Mouse (Mus musculus): ENCODE measurements at regions not wholly inside any gene's neighbourhood (a gene's known extent, or its start where the extent isn't known, plus 50 kb on each side); places are given as distances from the start of the nearest gene placed in this dataset.

- Histone ChIP-seq H3K36me3 (ENCODE audit: control insufficient read depth, insufficient read depth, low read length) (no peaks in the 10 kb centered on the region), H3K27ac (ENCODE audit: low read depth, low read length) (no peak overlapping the region), H3K9me3 (ENCODE audit: control insufficient read depth, low read length) (no peaks in the 10 kb centered on the region), H3K4me1 (replicated peaks; ENCODE audit: control insufficient read depth, insufficient read depth, low read length) (peaks cover 3% of the 10 kb centered on the region; the same call in 1 of the 2 replicates), H3K4me3 (ENCODE audit: low read depth, low read length) (no peak overlapping the region), H3K4me2 (ENCODE audit: low read depth, low read length, severe bottlenecking) (0 out of 2 replicates have a peak overlapping the region, but pooled peaks have one; percentile 11), H3K27me3 (ENCODE audit: control insufficient read depth, insufficient read depth, low read length) (no peaks in the 10 kb centered on the region; the same call in 1 of the 2 replicates), H3K9ac (ENCODE audit: low read length) (no peak overlapping the region)
- 25% methylated on average over 33 of the region's 33 CpGs for WGBS
- peak; percentile 91 for DNase-seq (ENCODE audit: low spot score)
- ATAC-seq (replicated peaks; ENCODE audit: low FRiP score), result no peak
Observed at GRCm38 (mm10) chr4:125300503-125301457, 173.1 kb upstream of the Zc3h12a start.

DNA sequence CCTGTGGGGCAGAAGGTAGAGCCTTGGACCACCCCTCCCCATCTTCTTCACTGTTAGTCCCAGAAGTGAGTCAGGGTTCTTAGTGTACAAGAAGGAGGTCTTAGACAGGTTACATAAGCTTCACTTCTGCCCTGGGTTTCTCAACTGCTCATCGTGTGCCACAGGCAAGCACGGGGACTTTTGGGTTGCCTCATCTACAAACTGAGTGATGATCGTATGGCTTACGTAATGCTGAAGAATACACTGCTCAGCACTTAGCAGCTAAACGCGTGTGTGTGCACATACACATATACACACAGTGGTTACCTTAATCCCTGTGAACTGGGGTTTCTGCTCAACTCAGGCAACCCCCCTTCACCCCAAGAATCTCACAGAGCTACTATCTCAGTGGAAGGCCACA lies 163.1 kb upstream of the Zc3h12a start:
- H3K9me3 ChIP-seq (ENCODE audit: control insufficient read depth, low read length), result no peaks in the 10 kb centered on the region; the same call in 1 of the 2 replicates
- 88% methylated on average over 6 of the region's 6 CpGs for WGBS
- no peak overlapping the region for H3K27ac ChIP-seq (ENCODE audit: low read depth, low read length)
- no peaks in the 10 kb centered on the region for H3K27me3 ChIP-seq (ENCODE audit: control insufficient read depth, insufficient read depth, low read length)
- ATAC-seq (replicated peaks; ENCODE audit: low FRiP score), result no peak
- no peak overlapping the region for H3K9ac ChIP-seq (ENCODE audit: low read length)
- no peak overlapping the region for H3K4me3 ChIP-seq (ENCODE audit: low read depth, low read length)
- no peaks in the 10 kb centered on the region for H3K36me3 ChIP-seq (ENCODE audit: control insufficient read depth, insufficient read depth, low read length)
- H3K4me1 ChIP-seq (replicated peaks; ENCODE audit: control insufficient read depth, insufficient read depth, low read length), result peaks cover 5% of the 10 kb centered on the region; the same call in 1 of the 2 replicates
- no peak for DNase-seq (ENCODE audit: low spot score)
- no peak overlapping the region for H3K4me2 ChIP-seq (ENCODE audit: low read depth, low read length, severe bottlenecking)

- Histone ChIP-seq H3K36me3 (ENCODE audit: control insufficient read depth, insufficient read depth, low read length) (no peaks in the 10 kb centered on the region), H3K9me3 (ENCODE audit: control insufficient read depth, low read length) (no peaks in the 10 kb centered on the region; the same call in 1 of the 2 replicates), H3K4me2 (ENCODE audit: low read depth, low read length, severe bottlenecking) (no peak overlapping the region), H3K27ac (ENCODE audit: low read depth, low read length) (no peak overlapping the region), H3K4me3 (ENCODE audit: low read depth, low read length) (no peak overlapping the region), H3K27me3 (ENCODE audit: control insufficient read depth, insufficient read depth, low read length) (no peaks in the 10 kb centered on the region), H3K4me1 (replicated peaks; ENCODE audit: control insufficient read depth, insufficient read depth, low read length) (peaks cover 5% of the 10 kb centered on the region; the same call in 1 of the 2 replicates), H3K9ac (ENCODE audit: low read length) (no peak overlapping the region)
- ATAC-seq (replicated peaks; ENCODE audit: low FRiP score) (no peak), DNase-seq (ENCODE audit: low spot score) (no peak)
- 25% methylated on average over 1 of the region's 1 CpGs for WGBS
Observed at GRCm38 (mm10) chr4:125289709-125290108, 162.1 kb upstream of the Zc3h12a start.

GRCm38 (mm10) chr4:125289031-125289449 lies 161.4 kb upstream of the Zc3h12a start:
- no peak for DNase-seq (ENCODE audit: low spot score)

DNA sequence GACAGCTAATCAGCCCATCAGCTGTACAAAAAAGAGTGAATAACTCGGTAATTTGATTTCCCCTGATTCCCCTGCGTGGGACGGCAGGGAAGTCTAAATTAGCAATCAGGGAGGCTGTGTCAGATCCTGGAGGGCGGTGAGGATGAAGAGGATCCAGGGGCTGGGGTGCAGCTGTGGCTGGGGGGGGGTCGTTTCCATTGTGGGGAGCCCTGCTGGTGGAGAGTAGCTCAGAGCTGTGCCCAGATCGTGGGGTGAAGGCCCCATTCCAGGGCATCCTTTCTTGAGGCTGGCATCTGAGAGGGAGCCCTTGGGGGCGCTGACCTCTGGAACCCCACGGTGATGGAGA lies 155.3 kb upstream of the Zc3h12a start:
- DNase-seq (ENCODE audit: low spot score), result no peak
- no peak overlapping the region for H3K4me3 ChIP-seq (ENCODE audit: low read depth, low read length)
- peak overlapping the region; percentile 10; the same call in 1 of the 2 replicates for H3K27ac ChIP-seq (ENCODE audit: low read depth, low read length)
- H3K4me1 ChIP-seq (replicated peaks; ENCODE audit: control insufficient read depth, insufficient read depth, low read length), result no peaks in the 10 kb centered on the region; the same call in 1 of the 2 replicates
- H3K9ac ChIP-seq (ENCODE audit: low read length), result no peak overlapping the region
- WGBS, result 27% methylated on average over 8 of the region's 8 CpGs
- H3K36me3 ChIP-seq (ENCODE audit: control insufficient read depth, insufficient read depth, low read length), result no peaks in the 10 kb centered on the region
- no peaks in the 10 kb centered on the region; the same call in 1 of the 2 replicates for H3K27me3 ChIP-seq (ENCODE audit: control insufficient read depth, insufficient read depth, low read length)
- no peaks in the 10 kb centered on the region for H3K9me3 ChIP-seq (ENCODE audit: control insufficient read depth, low read length)
- peak overlapping the region; percentile 43; the same call in 1 of the 2 replicates for H3K4me2 ChIP-seq (ENCODE audit: low read depth, low read length, severe bottlenecking)
- ATAC-seq (replicated peaks; ENCODE audit: low FRiP score), result no peak; the same call in 1 of the 2 replicates

More at GRCm38 (mm10) chr4:125289031-125289449, 161.4 kb upstream of the Zc3h12a start:
- WGBS, result 32% methylated on average over 6 of the region's 6 CpGs
- no peak overlapping the region for H3K4me3 ChIP-seq (ENCODE audit: low read depth, low read length)
- H3K27ac ChIP-seq (ENCODE audit: low read depth, low read length), result no peak overlapping the region
- no peaks in the 10 kb centered on the region for H3K27me3 ChIP-seq (ENCODE audit: control insufficient read depth, insufficient read depth, low read length)
- no peaks in the 10 kb centered on the region; the same call in 1 of the 2 replicates for H3K9me3 ChIP-seq (ENCODE audit: control insufficient read depth, low read length)
- H3K9ac ChIP-seq (ENCODE audit: low read length), result no peak overlapping the region
- ATAC-seq (replicated peaks; ENCODE audit: low FRiP score), result peak; percentile 71; the same call in 1 of the 2 replicates
- H3K4me1 ChIP-seq (replicated peaks; ENCODE audit: control insufficient read depth, insufficient read depth, low read length), result peaks cover 5% of the 10 kb centered on the region; the same call in 1 of the 2 replicates
- H3K36me3 ChIP-seq (ENCODE audit: control insufficient read depth, insufficient read depth, low read length), result no peaks in the 10 kb centered on the region
- H3K4me2 ChIP-seq (ENCODE audit: low read depth, low read length, severe bottlenecking), result no peak overlapping the region

- peak; percentile 89 for ATAC-seq (replicated peaks; ENCODE audit: low FRiP score)
- H3K4me3 ChIP-seq (ENCODE audit: low read depth, low read length), result no peak overlapping the region
- H3K27ac ChIP-seq (ENCODE audit: low read depth, low read length), result peak overlapping the region; percentile 19; the same call in 1 of the 2 replicates
- no peaks in the 10 kb centered on the region; the same call in 1 of the 2 replicates for H3K4me1 ChIP-seq (replicated peaks; ENCODE audit: control insufficient read depth, insufficient read depth, low read length)
- H3K9ac ChIP-seq (ENCODE audit: low read length), result no peak overlapping the region
- no peaks in the 10 kb centered on the region; the same call in 1 of the 2 replicates for H3K27me3 ChIP-seq (ENCODE audit: control insufficient read depth, insufficient read depth, low read length)
- DNase-seq (ENCODE audit: low spot score), result peak; percentile 85
- no peaks in the 10 kb centered on the region for H3K36me3 ChIP-seq (ENCODE audit: control insufficient read depth, insufficient read depth, low read length)
- 15% methylated on average over 21 of the region's 21 CpGs for WGBS
- peak overlapping the region; percentile 43 for H3K4me2 ChIP-seq (ENCODE audit: low read depth, low read length, severe bottlenecking)
- no peaks in the 10 kb centered on the region for H3K9me3 ChIP-seq (ENCODE audit: control insufficient read depth, low read length)
Observed at GRCm38 (mm10) chr4:125282154-125282973, 154.7 kb upstream of the Zc3h12a start.

- ATAC-seq (replicated peaks; ENCODE audit: low FRiP score), result no peak
- no peaks in the 10 kb centered on the region for H3K36me3 ChIP-seq (ENCODE audit: control insufficient read depth, insufficient read depth, low read length)
- 83% methylated on average over 7 of the region's 7 CpGs for WGBS
- no peak overlapping the region for H3K9ac ChIP-seq (ENCODE audit: low read length)
- peaks cover 8% of the 10 kb centered on the region for H3K4me1 ChIP-seq (replicated peaks; ENCODE audit: control insufficient read depth, insufficient read depth, low read length)
- peaks cover 15% of the 10 kb centered on the region for H3K27me3 ChIP-seq (ENCODE audit: control insufficient read depth, insufficient read depth, low read length)
- no peak for DNase-seq (ENCODE audit: low spot score)
- no peak overlapping the region for H3K27ac ChIP-seq (ENCODE audit: low read depth, low read length)
- H3K4me3 ChIP-seq (ENCODE audit: low read depth, low read length), result no peak overlapping the region
- H3K4me2 ChIP-seq (ENCODE audit: low read depth, low read length, severe bottlenecking), result no peak overlapping the region
- H3K9me3 ChIP-seq (ENCODE audit: control insufficient read depth, low read length), result no peaks in the 10 kb centered on the region
Observed at GRCm38 (mm10) chr4:125279165-125279564, 151.5 kb upstream of the Zc3h12a start.

DNA sequence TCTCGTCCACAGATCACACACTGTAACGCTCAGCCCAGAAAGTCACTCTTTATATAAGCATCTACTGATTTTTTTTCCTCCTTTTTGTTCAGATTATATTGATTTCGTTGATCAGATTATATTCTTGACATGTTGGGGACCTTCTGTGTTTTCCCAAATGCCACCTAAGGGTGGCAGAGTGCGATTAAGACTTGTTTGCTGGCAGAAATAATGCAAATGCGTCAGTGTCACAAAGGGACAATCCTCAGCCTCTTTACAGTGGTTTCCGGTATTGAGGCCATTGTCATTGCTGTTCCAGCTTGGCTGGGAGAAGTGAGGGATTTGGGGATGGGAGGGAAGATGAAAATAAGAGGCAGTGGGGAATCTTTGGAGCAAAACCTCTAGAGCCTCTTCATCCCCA lies 149.2 kb upstream of the Zc3h12a start:
- no peak for ATAC-seq (replicated peaks; ENCODE audit: low FRiP score)
- Histone ChIP-seq H3K9me3 (ENCODE audit: control insufficient read depth, low read length) (no peaks in the 10 kb centered on the region), H3K36me3 (ENCODE audit: control insufficient read depth, insufficient read depth, low read length) (no peaks in the 10 kb centered on the region), H3K4me2 (ENCODE audit: low read depth, low read length, severe bottlenecking) (no peak overlapping the region), H3K27me3 (ENCODE audit: control insufficient read depth, insufficient read depth, low read length) (peaks cover 15% of the 10 kb centered on the region), H3K4me3 (ENCODE audit: low read depth, low read length) (no peak overlapping the region), H3K9ac (ENCODE audit: low read length) (no peak overlapping the region), H3K27ac (ENCODE audit: low read depth, low read length) (no peak overlapping the region), H3K4me1 (replicated peaks; ENCODE audit: control insufficient read depth, insufficient read depth, low read length) (peaks cover 8% of the 10 kb centered on the region)
- no peak for DNase-seq (ENCODE audit: low spot score)
- 71% methylated on average over 6 of the region's 6 CpGs for WGBS
